8 mouse cellular contexts compared by ENCODE assay signal in the genomic region with DNA sequence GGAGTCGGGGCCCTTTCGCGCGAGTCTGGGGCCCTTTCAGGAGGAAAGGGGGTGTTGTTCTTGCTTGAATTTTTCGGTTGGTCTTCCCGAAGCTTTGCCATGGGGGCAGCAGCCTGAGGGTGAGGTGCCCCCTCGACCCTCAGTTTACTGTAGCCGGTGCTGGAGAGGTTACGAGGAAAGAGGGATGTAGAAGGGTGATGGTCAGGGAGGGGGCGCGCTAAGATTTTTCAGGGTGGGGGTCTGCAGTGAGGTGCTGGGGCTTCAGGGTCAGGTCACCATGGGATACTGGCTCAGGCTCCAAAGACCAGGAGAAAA. TPM values are rescaled to one million over a fixed set of nuclear protein-coding genes. Genes with fewer than 3 reads are reported as not detected.
DNase-seq lines count a peak whose midpoint lies in the region; ATAC-seq and TF ChIP-seq lines count a peak whose summit lies in the region.

No protein-coding gene starts in this region.

- ATAC-seq in heart, embryonic 14.5 days (ENCODE audit: insufficient number of reproducible peaks, insufficient read depth, low FRiP score, low read depth): no peak
- ATAC-seq in forebrain, embryonic 15.5 days (replicated peaks): no peak; the same call in 1 of the 2 replicates
- ATAC-seq in liver, embryonic 16.5 days (ENCODE audit: low read depth): no peak

- H3K4me3 ChIP-seq in heart, embryonic 14.5 days (ENCODE audit: control insufficient read depth in 1 of 2, insufficient read depth in 1 of 2, low read depth in 1 of 2, low read length in 2 of 2): peak overlapping the region; percentile 43 to 93
- peak overlapping the region; percentile 64 for H3K4me3 ChIP-seq in E14TG2a.4 (replicated peaks; ENCODE audit: low read length)
- H3K4me3 ChIP-seq in forebrain, embryonic 15.5 days: peak overlapping the region; percentile 99
- peak overlapping the region; percentile 95 for H3K4me3 ChIP-seq in liver, embryonic 16.5 days (ENCODE audit: low read depth, low read length)

- H3K27ac ChIP-seq in heart, embryonic 14.5 days (replicated peaks in 1 of 2; ENCODE audit: control insufficient read depth in 1 of 2, insufficient read depth in 1 of 2, low read depth in 2 of 2, low read length in 2 of 2): no peak overlapping the region
- no peak overlapping the region for H3K27ac ChIP-seq in forebrain, embryonic 15.5 days (replicated peaks)
- H3K27ac ChIP-seq in liver, embryonic 16.5 days (ENCODE audit: low read length): 0 out of 2 replicates have a peak overlapping the region, but pooled peaks have one; percentile 26

- peak overlapping the region; percentile 99 for H3K4me2 ChIP-seq in heart, embryonic 14.5 days (ENCODE audit: low read length)
- H3K4me2 ChIP-seq in forebrain, embryonic 15.5 days (replicated peaks): peak overlapping the region; percentile 99
- H3K4me2 ChIP-seq in liver, embryonic 16.5 days (ENCODE audit: low read depth, low read length): peak overlapping the region; percentile 99

- intact Hi-C loops in heart, postnatal 10 days (cut with DNase I): no loop called here

- peak overlapping the region; percentile 74 for H3K9ac ChIP-seq in heart, embryonic 14.5 days (ENCODE audit: low read length)
- peak overlapping the region; percentile 45 for H3K9ac ChIP-seq in forebrain, embryonic 15.5 days (replicated peaks)
- peak overlapping the region; percentile 52 for H3K9ac ChIP-seq in liver, embryonic 16.5 days (ENCODE audit: low read depth, low read length)

- no peak for TF ChIP-seq CTCF in E14TG2a.4 (conservative IDR thresholded peaks at IDR 0.05; ENCODE audit: low read length)

- 0% methylated on average over 11 of the region's 11 CpGs for WGBS in heart, embryonic 14.5 days
- 0% methylated on average over 11 of the region's 11 CpGs for WGBS in forebrain, embryonic 15.5 days
- WGBS in liver, embryonic 16.5 days (ENCODE audit: insufficient replicate concordance): 0% methylated on average over 11 of the region's 11 CpGs

- peaks cover 49% of the 10 kb centered on the region for H3K27me3 ChIP-seq in heart, embryonic 14.5 days (ENCODE audit: control insufficient read depth, insufficient read depth, low read length)
- H3K27me3 ChIP-seq in E14TG2a.4 (ENCODE audit: insufficient read depth, low read length): peaks cover 89% of the 10 kb centered on the region
- peaks cover 41% of the 10 kb centered on the region for H3K27me3 ChIP-seq in forebrain, embryonic 15.5 days
- peaks cover 52% of the 10 kb centered on the region for H3K27me3 ChIP-seq in liver, embryonic 16.5 days (ENCODE audit: control insufficient read depth, insufficient read depth, low read depth, low read length)

- no peak for DNase-seq in heart, postnatal 10 days
- no peak for DNase-seq in adrenal gland, adult 18-20 months (ENCODE audit: low spot score in 2 of 2)
- no peak for DNase-seq in cerebellum, adult 11-12 months
- DNase-seq in urinary bladder, postnatal 4 days (ENCODE audit: low spot score in 2 of 2): no peak

- H3K36me3 ChIP-seq in heart, embryonic 14.5 days (ENCODE audit: control insufficient read depth, insufficient read depth, low read length): no peaks in the 10 kb centered on the region
- H3K36me3 ChIP-seq in E14TG2a.4 (ENCODE audit: insufficient read depth, low read length): no peaks in the 10 kb centered on the region
- no peaks in the 10 kb centered on the region for H3K36me3 ChIP-seq in forebrain, embryonic 15.5 days
- no peaks in the 10 kb centered on the region for H3K36me3 ChIP-seq in liver, embryonic 16.5 days (ENCODE audit: control insufficient read depth, insufficient read depth)

- no peaks in the 10 kb centered on the region for H3K9me3 ChIP-seq in heart, embryonic 14.5 days (ENCODE audit: control insufficient read depth, low read length)
- no peaks in the 10 kb centered on the region for H3K9me3 ChIP-seq in E14TG2a.4 (ENCODE audit: low read length)
- H3K9me3 ChIP-seq in forebrain, embryonic 15.5 days: no peaks in the 10 kb centered on the region
- H3K9me3 ChIP-seq in liver, embryonic 16.5 days (replicated peaks; ENCODE audit: control insufficient read depth, low read length): no peaks in the 10 kb centered on the region

- H3K4me1 ChIP-seq in heart, embryonic 14.5 days (ENCODE audit: control insufficient read depth in 2 of 2, insufficient read depth in 2 of 2, low read length in 2 of 2): peaks cover 22 to 41% of the 10 kb centered on the region in 2 experiments
- H3K4me1 ChIP-seq in E14TG2a.4 (replicated peaks; ENCODE audit: low read depth, low read length): peaks cover 74% of the 10 kb centered on the region
- H3K4me1 ChIP-seq in forebrain, embryonic 15.5 days: peaks cover 64% of the 10 kb centered on the region
- peaks cover 54% of the 10 kb centered on the region for H3K4me1 ChIP-seq in liver, embryonic 16.5 days (ENCODE audit: control insufficient read depth, low read depth, low read length)

RNA-seq across cellular contexts. Expression of gene Bahd1, which starts 0.6 kb away (rescaled TPM):
- 1.0 and 1.6 TPM in 2 replicates for polyA plus RNA-seq in heart, embryonic 14.5 days (2014; fragmentation: Nextera tagmentation; extraction: Ambion mirVana)
- 10 to 100 TPM; 13.4 to 18.4 TPM for total RNA-seq in heart, postnatal 10 days (2021)
- polyA plus RNA-seq in forebrain, embryonic 15.5 days (2015; fragmentation: Nextera tagmentation; extraction: Ambion mirVana): 6.7 TPM in 2 replicates
- polyA plus RNA-seq in liver, embryonic 16.5 days (2015; fragmentation: Nextera tagmentation; extraction: Ambion mirVana): 2.9 and 3.0 TPM in 2 replicates
- 10 to 100 TPM; 37.4 to 39.4 TPM for total RNA-seq in adrenal gland, adult 18-20 months (2021)

RNA-seq across cellular contexts. Expression of gene Chst14, which starts 25.5 kb away (rescaled TPM):
- polyA plus RNA-seq in heart, embryonic 14.5 days (2014; fragmentation: Nextera tagmentation; extraction: Ambion mirVana): 21.3 and 25.7 TPM in 2 replicates
- total RNA-seq in heart, postnatal 10 days (2021): 10 to 100 TPM; 14.1 to 14.5 TPM
- polyA plus RNA-seq in forebrain, embryonic 15.5 days (2015; fragmentation: Nextera tagmentation; extraction: Ambion mirVana): 6.0 and 6.6 TPM in 2 replicates
- polyA plus RNA-seq in liver, embryonic 16.5 days (2015; fragmentation: Nextera tagmentation; extraction: Ambion mirVana): 4.0 and 4.9 TPM in 2 replicates
- 1 to 10 TPM; 7.3 to 9.0 TPM for total RNA-seq in adrenal gland, adult 18-20 months (2021)

RNA-seq across cellular contexts. Expression of gene Ivd, which starts 39.0 kb away (rescaled TPM):
- 70.6 and 75.6 TPM in 2 replicates for polyA plus RNA-seq in heart, embryonic 14.5 days (2014; fragmentation: Nextera tagmentation; extraction: Ambion mirVana)
- 10 to 100 TPM; 96.3 to 98.2 TPM for total RNA-seq in heart, postnatal 10 days (2021)
- 54.2 and 62.1 TPM in 2 replicates for polyA plus RNA-seq in forebrain, embryonic 15.5 days (2015; fragmentation: Nextera tagmentation; extraction: Ambion mirVana)
- polyA plus RNA-seq in liver, embryonic 16.5 days (2015; fragmentation: Nextera tagmentation; extraction: Ambion mirVana): 45.3 and 50.3 TPM in 2 replicates
- 100 to 1,000 TPM; 205 to 414 TPM for total RNA-seq in adrenal gland, adult 18-20 months (2021)
